Mouse (Mus musculus): Measurements from ENCODE around the gene Dedd. TPM values are rescaled to one million over a fixed set of nuclear protein-coding genes. Genes with fewer than 3 reads are reported as not detected.
A peak's percentile ranks its signal among the peaks of the same experiment; 100 is the strongest.
"Not testable (repeated sequence)": the region's sequence is repeated elsewhere in the genome, so short reads cannot be mapped to it uniquely, and the experiment has no call there.

Dedd gene
- polyA plus RNA-seq, 1 experiment = 40.7 TPM

- Histone ChIP-seq H3K27ac (ENCODE audit: insufficient read depth, low read depth, low read length) (no peak overlapping the region), H3K4me3 (ENCODE audit: low read depth, low read length) (no peak overlapping the region), H3K4me1 (ENCODE audit: control insufficient read depth, insufficient read depth, insufficient read length, low read length) (peaks cover 8% of the 10 kb centered on the region; the same call in 1 of the 2 replicates), H3K36me3 (ENCODE audit: control insufficient read depth, insufficient read depth, low read length) (peaks cover 10% of the 10 kb centered on the region), H3K27me3 (ENCODE audit: control insufficient read depth, insufficient read depth, low read length) (no peaks in the 10 kb centered on the region)
- no peak for TF ChIP-seq CTCF (IDR thresholded peaks at IDR 0.05; ENCODE audit: extremely low read depth, insufficient read length, insufficient replicate concordance, low read depth, low read length)
- no peak for TF ChIP-seq POLR2A (IDR thresholded peaks at IDR 0.05; ENCODE audit: low read depth, low read length)
- WGBS = 46% methylated on average over 3 of the region's 3 CpGs
Measured at GRCm38 (mm10) chr1:171293351-171293750, 35.6 kb upstream of the Dedd start.

- H3K36me3 ChIP-seq (ENCODE audit: control insufficient read depth, insufficient read depth, low read length) = peaks cover 7% of the 10 kb centered on the region
- 16% methylated on average over 5 of the region's 5 CpGs for WGBS
- H3K4me1 ChIP-seq (ENCODE audit: control insufficient read depth, insufficient read depth, insufficient read length, low read length) = peaks cover 8% of the 10 kb centered on the region; the same call in 1 of the 2 replicates
- TF ChIP-seq CTCF (IDR thresholded peaks at IDR 0.05; ENCODE audit: extremely low read depth, insufficient read length, insufficient replicate concordance, low read depth, low read length) = no peak
- TF ChIP-seq POLR2A (IDR thresholded peaks at IDR 0.05; ENCODE audit: low read depth, low read length) = no peak
- peak overlapping the region; percentile 94 for H3K27ac ChIP-seq (ENCODE audit: insufficient read depth, low read depth, low read length)
- H3K4me3 ChIP-seq (ENCODE audit: low read depth, low read length) = peak overlapping the region; percentile 76
- no peaks in the 10 kb centered on the region for H3K27me3 ChIP-seq (ENCODE audit: control insufficient read depth, insufficient read depth, low read length)
Measured at GRCm38 (mm10) chr1:171293906-171294297, 35.0 kb upstream of the Dedd start.

GRCm38 (mm10) chr1:171294298-171295062 lies 34.5 kb upstream of the Dedd start, which contains the start of gene Ufc1:
Gene Ufc1, minus strand, starts transcription at chr1:171295024.
- TF ChIP-seq POLR2A (IDR thresholded peaks at IDR 0.05; ENCODE audit: low read depth, low read length) (peak; percentile 57), CTCF (IDR thresholded peaks at IDR 0.05; ENCODE audit: extremely low read depth, insufficient read length, insufficient replicate concordance, low read depth, low read length) (no peak)
- peaks cover 8% of the 10 kb centered on the region; the same call in 1 of the 2 replicates for H3K4me1 ChIP-seq (ENCODE audit: control insufficient read depth, insufficient read depth, insufficient read length, low read length)
- peak within 1 kb of the TSS; percentile 76 for H3K4me3 ChIP-seq (ENCODE audit: low read depth, low read length)
- peaks cover 5% of the 10 kb centered on the region for H3K36me3 ChIP-seq (ENCODE audit: control insufficient read depth, insufficient read depth, low read length)
- no peaks in the 10 kb centered on the region for H3K27me3 ChIP-seq (ENCODE audit: control insufficient read depth, insufficient read depth, low read length)
- WGBS = under 1% methylated on average over 42 of the region's 42 CpGs
- peak within 1 kb of the TSS; percentile 94 for H3K27ac ChIP-seq (ENCODE audit: insufficient read depth, low read depth, low read length)

GRCm38 (mm10) chr1:171295063-171295402 lies 33.9 kb upstream of the Dedd start:
- WGBS = 11% methylated on average over 3 of the region's 3 CpGs
- Histone ChIP-seq H3K4me3 (ENCODE audit: low read depth, low read length) (peak overlapping the region; percentile 76; the same call in 1 of the 2 replicates), H3K27ac (ENCODE audit: insufficient read depth, low read depth, low read length) (peak overlapping the region; percentile 94), H3K27me3 (ENCODE audit: control insufficient read depth, insufficient read depth, low read length) (no peaks in the 10 kb centered on the region), H3K4me1 (ENCODE audit: control insufficient read depth, insufficient read depth, insufficient read length, low read length) (peaks cover 8% of the 10 kb centered on the region; the same call in 1 of the 2 replicates), H3K36me3 (ENCODE audit: control insufficient read depth, insufficient read depth, low read length) (no peaks in the 10 kb centered on the region)
- TF ChIP-seq POLR2A (IDR thresholded peaks at IDR 0.05; ENCODE audit: low read depth, low read length) (no peak), CTCF (IDR thresholded peaks at IDR 0.05; ENCODE audit: extremely low read depth, insufficient read length, insufficient replicate concordance, low read depth, low read length) (no peak)

GRCm38 (mm10) chr1:171298226-171298625 lies 30.7 kb upstream of the Dedd start:
- TF ChIP-seq POLR2A (IDR thresholded peaks at IDR 0.05; ENCODE audit: low read depth, low read length) = no peak
- TF ChIP-seq CTCF (IDR thresholded peaks at IDR 0.05; ENCODE audit: extremely low read depth, insufficient read length, insufficient replicate concordance, low read depth, low read length) = no peak
- Histone ChIP-seq H3K4me3 (ENCODE audit: low read depth, low read length) (no peak overlapping the region), H3K4me1 (ENCODE audit: control insufficient read depth, insufficient read depth, insufficient read length, low read length) (peaks cover 4% of the 10 kb centered on the region; the same call in 1 of the 2 replicates), H3K27ac (ENCODE audit: insufficient read depth, low read depth, low read length) (no peak overlapping the region), H3K27me3 (ENCODE audit: control insufficient read depth, insufficient read depth, low read length) (no peaks in the 10 kb centered on the region), H3K36me3 (ENCODE audit: control insufficient read depth, insufficient read depth, low read length) (no peaks in the 10 kb centered on the region)
- WGBS = 67% methylated on average over 3 of the region's 3 CpGs

GRCm38 (mm10) chr1:171306157-171306556 lies 22.8 kb upstream of the Dedd start:
- not testable (repeated sequence) for H3K36me3 ChIP-seq (ENCODE audit: control insufficient read depth, insufficient read depth, low read length); H3K4me1 ChIP-seq (ENCODE audit: control insufficient read depth, insufficient read depth, insufficient read length, low read length); H3K27ac ChIP-seq (ENCODE audit: insufficient read depth, low read depth, low read length); H3K4me3 ChIP-seq (ENCODE audit: low read depth, low read length); H3K27me3 ChIP-seq (ENCODE audit: control insufficient read depth, insufficient read depth, low read length)
- 63% methylated on average over 5 of the region's 5 CpGs for WGBS

GRCm38 (mm10) chr1:171309321-171309720 lies 19.6 kb upstream of the Dedd start:
- Histone ChIP-seq H3K27ac (ENCODE audit: insufficient read depth, low read depth, low read length) (no peak overlapping the region), H3K27me3 (ENCODE audit: control insufficient read depth, insufficient read depth, low read length) (0 out of 2 replicates have a peak, but pooled peaks cover 2% of the 10 kb centered on the region), H3K4me1 (ENCODE audit: control insufficient read depth, insufficient read depth, insufficient read length, low read length) (no peaks in the 10 kb centered on the region), H3K4me3 (ENCODE audit: low read depth, low read length) (no peak overlapping the region), H3K36me3 (ENCODE audit: control insufficient read depth, insufficient read depth, low read length) (no peaks in the 10 kb centered on the region)
- TF ChIP-seq POLR2A (IDR thresholded peaks at IDR 0.05; ENCODE audit: low read depth, low read length) = no peak
- TF ChIP-seq CTCF (IDR thresholded peaks at IDR 0.05; ENCODE audit: extremely low read depth, insufficient read length, insufficient replicate concordance, low read depth, low read length) = no peak
- 72% methylated on average over 2 of the region's 2 CpGs for WGBS
